Mouse (Mus musculus) bone marrow macrophage, adult 2 months (primary cell): ENCODE results near the gene Plbd1.

Source experiments
- CTCF ChIP-seq: IDR thresholded peaks from 2 replicates; pipeline ENCODE4 v1.5.1; 2012; ENCODE audit warnings: low read depth, mild to moderate bottlenecking, low read length, moderate library complexity
- POLR2A ChIP-seq: IDR thresholded peaks from 2 replicates; pipeline ENCODE4 v1.6.1; 2012; ENCODE audit warnings: mild to moderate bottlenecking, low read depth, low read length, borderline replicate concordance

DNA sequence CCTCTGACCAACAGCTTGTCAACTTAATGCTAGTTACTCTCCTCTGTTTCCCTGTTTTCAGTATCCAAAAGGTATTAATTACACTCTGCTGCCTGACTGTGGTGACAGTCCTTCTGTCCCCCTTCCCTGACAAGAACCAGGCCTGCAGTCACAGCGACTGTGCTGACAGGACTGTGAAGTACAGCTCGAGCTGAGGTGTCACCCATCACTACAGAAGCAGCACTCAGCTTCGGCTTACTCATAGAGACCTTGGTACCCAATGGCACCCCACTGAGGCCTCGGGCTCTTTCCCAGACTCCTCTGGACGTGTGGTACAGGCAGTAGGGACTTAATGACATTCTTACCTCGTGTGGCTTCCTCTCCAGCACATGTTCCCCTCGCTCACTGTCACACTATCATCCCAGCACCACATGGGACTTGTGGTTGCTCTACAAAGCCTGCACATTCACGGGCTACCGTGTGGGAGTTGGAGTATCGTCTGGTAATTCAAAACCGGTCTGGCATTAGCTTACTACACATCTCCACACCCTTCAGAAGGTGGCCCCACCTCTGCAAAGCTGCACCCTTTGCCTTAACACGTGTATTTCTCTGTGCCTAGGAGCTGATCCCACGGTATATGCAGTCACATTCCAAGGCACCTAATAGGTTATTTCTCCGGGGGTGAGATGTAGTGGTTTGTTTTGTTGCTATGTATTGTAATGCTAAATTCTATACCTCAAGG, 6.7 kb upstream of the Plbd1 start:
- no peak for TF ChIP-seq CTCF
- no peak for TF ChIP-seq POLR2A
